Mouse (Mus musculus) frontal cortex, adult (tissue): ENCODE measurements around the gene Zp2.
A peak's percentile ranks its signal among the peaks of the same experiment; 100 is the strongest.

Experiments used
- ATAC-seq: cut with Nextera tagmentation; 2 replicates; pipeline ENCODE4 v1.9.2; 2017; ENCODE audit warnings: mild to moderate bottlenecking, moderate library complexity, mixed read lengths; ENCODE audit not compliant: low TSS enrichment

Gene Zp2

GRCm38 (mm10) chr7:120142743-120143142, 2.3 kb downstream of the Zp2 start:
- no peak for ATAC-seq

- no peak; the same call in 1 of the 2 replicates for ATAC-seq
Measured at GRCm38 (mm10) chr7:120128951-120129350, 16.1 kb downstream of the Zp2 start.

- ATAC-seq, result no peak
Measured at GRCm38 (mm10) chr7:120127686-120128059, 17.4 kb downstream of the Zp2 start.

GRCm38 (mm10) chr7:120126976-120127685, 18.0 kb downstream of the Zp2 start:
- ATAC-seq, result no peak

GRCm38 (mm10) chr7:120124844-120125243, 20.2 kb downstream of the Zp2 start:
- peak; percentile 96 for ATAC-seq

GRCm38 (mm10) chr7:120123776-120124175, 21.3 kb downstream of the Zp2 start:
- no peak for ATAC-seq

GRCm38 (mm10) chr7:120117529-120117928, 27.6 kb downstream of the Zp2 start:
- ATAC-seq, result peak; percentile 47; the same call in 1 of the 2 replicates

GRCm38 (mm10) chr7:120116976-120117375, 28.1 kb downstream of the Zp2 start:
- ATAC-seq, result no peak

GRCm38 (mm10) chr7:120109676-120110075, 35.4 kb downstream of the Zp2 start:
- no peak for ATAC-seq

GRCm38 (mm10) chr7:120106356-120106755, 38.7 kb downstream of the Zp2 start:
- no peak for ATAC-seq

GRCm38 (mm10) chr7:120104975-120105374, 40.1 kb downstream of the Zp2 start:
- peak; percentile 58 for ATAC-seq

GRCm38 (mm10) chr7:120103019-120103567, 42.0 kb downstream of the Zp2 start:
- 0 out of 2 replicates have a peak, but pooled peaks have one; percentile 25 for ATAC-seq

GRCm38 (mm10) chr7:120102164-120102972, 42.7 kb downstream of the Zp2 start, which contains the start of gene Tmem159:
TSS of gene Tmem159 (plus strand) at chr7:120102353.
- peak; percentile 77 for ATAC-seq

GRCm38 (mm10) chr7:120098403-120098802, 46.7 kb downstream of the Zp2 start:
- no peak for ATAC-seq

GRCm38 (mm10) chr7:120097845-120098244, 47.2 kb downstream of the Zp2 start:
- peak; percentile 72 for ATAC-seq

- no peak for ATAC-seq
Measured at GRCm38 (mm10) chr7:120095180-120095579, 49.9 kb downstream of the Zp2 start, which contains the start of gene Dnah3. TSS of gene Dnah3 (minus strand) at chr7:120095280.

GRCm38 (mm10) chr7:120094216-120094615, 50.9 kb downstream of the Zp2 start:
- ATAC-seq, result peak; percentile 82

- no peak for ATAC-seq
Measured at GRCm38 (mm10) chr7:120093033-120093432, 52.1 kb downstream of the Zp2 start.

- no peak for ATAC-seq
Measured at GRCm38 (mm10) chr7:120080177-120080576, 64.9 kb downstream of the Zp2 start.
